Mouse (Mus musculus) B cell, adult 2 months (primary cell): Measurements from ENCODE around the gene 1520401A03Rik.
"Not testable (repeated sequence)": the region's sequence is repeated elsewhere in the genome, so short reads cannot be mapped to it uniquely, and the experiment has no call there.

Experiments
- DNase-seq, 2 experiments: peaks; one replicate each; pipeline ENCODE4 v3.0.0; 2022

Gene 1520401A03Rik

DNA sequence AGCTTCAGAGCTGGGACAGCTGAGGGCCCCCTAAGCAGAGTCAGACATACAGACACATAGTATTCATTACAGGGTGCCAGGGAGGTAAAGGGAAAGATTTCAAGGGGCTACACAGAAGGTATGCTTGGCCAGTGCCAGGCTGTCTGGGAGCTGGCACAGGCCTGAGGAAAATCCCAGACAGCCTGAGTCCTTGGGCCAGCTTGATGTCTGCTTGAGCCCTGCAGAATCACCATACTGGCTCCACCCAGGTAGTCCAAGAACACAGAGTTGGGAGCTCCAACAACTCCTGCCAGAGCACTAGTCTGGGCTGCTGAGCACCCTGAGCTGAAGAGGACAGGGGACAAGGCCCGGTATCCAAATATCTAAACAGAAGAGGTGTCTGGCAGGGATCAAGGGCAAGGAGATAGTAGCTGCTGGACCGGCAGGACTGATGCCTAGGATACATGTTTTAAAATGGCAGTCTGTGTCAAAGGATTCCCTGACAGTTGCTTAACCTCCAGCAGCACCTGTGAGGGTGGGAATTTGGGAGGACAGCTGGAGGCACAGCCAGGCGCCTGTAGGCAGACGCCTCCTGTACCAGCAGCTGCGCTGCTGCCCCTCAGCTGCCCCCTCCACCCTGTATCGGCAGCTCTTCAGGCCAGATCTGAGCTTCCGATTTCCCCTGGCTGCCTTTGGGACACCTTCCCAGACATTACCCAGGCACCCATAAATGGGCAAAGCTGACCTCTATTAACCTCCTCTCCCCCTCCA is at the start of gene 1520401A03Rik:
1520401A03Rik (minus strand) TSS at position 408 of the 750 bp plus-strand sequence.
- no peak for DNase-seq

DNA sequence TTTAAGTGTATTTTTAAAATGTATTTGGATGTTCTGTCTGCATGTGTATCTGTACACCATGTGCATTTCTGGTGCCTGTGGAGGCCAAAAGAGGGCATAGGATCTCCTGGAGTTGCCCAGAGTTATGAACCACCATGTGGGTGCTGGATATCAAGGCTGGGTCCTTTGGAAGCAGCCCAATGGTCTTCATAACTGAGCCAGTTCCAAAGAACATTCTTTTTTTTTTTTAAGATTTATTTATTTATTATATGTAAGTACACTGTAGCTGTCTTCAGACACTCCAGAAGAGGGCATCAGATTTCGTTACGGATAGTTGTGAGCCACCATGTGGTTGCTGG is 49.6 kb upstream of the 1520401A03Rik start:
- not testable (repeated sequence) for DNase-seq

DNA sequence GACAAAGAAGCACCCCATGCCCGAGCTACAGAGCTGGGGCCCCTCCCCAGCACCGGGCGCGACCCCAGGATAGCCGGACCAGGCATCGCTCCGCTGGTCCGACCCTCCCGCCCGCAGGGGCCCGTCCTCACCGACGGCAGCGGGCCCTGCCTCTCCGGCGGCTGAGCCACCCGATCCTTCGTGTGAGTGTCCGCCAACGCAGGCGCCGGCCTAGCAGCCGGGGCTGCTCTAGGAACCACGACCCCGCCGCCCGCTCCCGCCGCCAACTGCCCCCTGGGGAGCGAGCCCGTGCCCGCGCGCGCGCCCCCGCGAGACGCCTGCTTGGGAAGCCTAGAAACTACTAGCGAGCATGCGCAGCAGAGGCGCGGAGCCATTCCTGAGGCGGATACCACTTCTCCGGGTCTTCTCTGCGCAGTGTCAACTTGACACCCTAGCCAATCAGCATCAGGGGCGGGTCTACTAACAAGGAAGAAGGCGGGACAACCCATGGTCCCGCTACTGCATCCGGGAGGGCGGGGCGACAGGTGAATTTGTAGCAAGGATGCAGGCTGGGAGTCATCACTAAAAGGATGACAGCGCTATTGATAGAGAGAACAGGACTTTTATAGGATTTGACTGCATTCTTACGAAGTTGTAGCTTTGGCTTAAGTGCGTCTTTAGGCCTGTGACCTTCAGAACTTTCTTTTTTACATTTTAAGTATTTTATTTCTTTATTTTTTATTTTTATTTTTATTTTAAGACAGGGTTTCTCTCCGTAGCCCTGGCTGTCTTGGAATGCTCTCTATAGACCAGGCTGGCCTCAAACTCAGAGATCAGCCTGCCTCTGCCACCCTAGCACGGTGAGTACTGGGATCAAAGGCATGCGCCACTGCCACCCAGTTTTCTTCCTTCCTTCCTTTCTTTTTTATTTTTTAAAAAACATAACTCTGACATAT is 49.0 kb upstream of the 1520401A03Rik start, which contains the start of gene Flywch1:
Flywch1 (minus strand) TSS at position 319 of the 935 bp plus-strand sequence.
- peak; percentile 94 to 95 for DNase-seq

DNA sequence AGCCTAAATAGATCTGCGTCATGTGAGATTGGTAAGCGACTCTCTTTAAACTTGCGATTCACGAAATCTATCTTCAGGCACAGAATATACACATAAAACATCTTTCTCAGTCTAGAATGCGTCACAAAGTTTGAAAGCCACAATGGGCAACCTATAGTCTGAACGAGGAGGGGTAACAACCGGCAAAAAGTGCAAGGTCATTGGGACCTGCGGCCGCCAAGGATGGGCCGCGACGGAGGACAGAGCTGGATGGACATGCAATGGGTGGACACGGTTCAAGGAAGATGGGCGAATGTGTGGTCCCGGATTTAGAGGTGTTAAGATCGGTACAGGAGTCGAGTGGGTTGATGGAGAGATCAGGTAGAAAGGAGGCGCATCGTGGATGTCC is 48.3 kb upstream of the 1520401A03Rik start:
- DNase-seq: no peak

DNA sequence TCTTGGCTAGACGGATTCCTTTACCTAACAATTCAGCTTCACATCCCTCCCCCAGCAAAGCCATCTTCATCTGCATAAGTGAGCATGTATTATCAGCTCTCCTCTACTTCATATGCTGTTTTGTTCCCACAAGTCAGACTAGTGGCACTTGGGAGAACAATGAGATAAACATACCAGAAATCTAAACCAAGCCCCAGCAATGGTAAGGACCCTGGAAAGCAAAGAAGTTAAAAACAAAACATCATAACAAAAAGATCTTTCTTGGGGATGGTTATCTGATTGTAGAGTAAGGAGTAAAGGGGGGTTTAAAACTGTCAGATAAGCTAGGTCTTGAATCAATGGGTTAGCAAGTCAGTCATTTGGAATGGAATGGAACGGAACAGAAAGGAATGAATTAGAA is 47.9 kb upstream of the 1520401A03Rik start:
- no peak for DNase-seq

DNA sequence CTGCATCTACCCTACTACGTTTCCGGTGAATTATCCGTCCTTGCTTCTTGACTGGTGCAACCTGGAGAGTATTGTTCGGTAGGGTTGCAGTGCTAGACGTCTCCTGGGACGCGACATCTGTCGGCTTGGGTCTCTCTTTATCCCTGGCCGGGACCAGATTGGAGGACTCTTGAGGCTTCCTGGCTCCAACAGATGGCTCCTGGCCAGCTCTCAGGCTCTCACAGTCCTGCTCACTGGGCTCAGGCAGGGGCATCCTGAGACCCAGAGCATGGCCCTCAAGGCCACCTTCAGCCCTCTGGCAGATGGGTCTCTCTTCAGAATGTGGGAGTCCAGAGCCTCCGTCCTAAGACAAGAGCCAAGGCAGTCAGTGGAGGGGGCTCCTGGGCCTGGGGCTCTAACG is 40.4 kb upstream of the 1520401A03Rik start:
- DNase-seq: no peak

DNA sequence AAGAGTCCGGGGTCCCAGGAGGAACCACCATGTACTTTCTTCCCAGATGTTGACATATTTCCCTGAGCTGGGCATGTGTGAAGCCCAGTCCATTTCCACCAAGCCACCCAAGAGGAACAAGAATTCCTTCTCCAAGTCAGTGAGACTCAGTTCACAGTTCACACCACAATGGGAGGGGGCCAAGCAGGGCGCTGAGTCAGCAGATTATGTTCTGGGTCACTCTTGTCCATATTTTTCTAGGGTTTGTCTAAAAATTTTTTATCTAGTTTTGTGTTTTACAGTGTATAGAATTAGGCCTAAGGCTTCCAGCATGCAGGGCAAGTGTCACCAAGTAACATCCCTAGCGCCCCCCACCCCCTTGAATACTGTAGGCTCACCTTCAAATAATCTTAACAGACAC is 38.6 kb upstream of the 1520401A03Rik start:
- DNase-seq: no peak

DNA sequence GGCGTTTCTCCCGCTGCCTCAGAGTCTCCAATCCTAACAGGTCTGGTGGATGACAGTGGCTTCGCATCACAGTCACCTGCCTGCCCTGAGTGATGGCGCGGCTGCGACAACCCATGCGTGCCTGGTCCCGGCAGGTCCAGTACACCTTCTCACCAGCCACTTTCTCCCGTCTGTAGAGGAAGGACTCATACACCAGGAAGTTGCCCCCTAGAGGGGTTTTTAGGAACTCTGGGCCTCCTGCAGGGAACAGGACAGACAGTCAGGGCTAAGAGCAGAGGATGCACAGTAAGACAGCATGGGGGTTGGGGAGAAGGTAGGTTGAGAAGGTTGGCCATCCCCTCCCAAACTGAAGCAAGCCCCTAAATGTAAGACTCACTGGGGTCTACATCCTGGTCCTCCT is 37.6 kb upstream of the 1520401A03Rik start:
- no peak for DNase-seq

DNA sequence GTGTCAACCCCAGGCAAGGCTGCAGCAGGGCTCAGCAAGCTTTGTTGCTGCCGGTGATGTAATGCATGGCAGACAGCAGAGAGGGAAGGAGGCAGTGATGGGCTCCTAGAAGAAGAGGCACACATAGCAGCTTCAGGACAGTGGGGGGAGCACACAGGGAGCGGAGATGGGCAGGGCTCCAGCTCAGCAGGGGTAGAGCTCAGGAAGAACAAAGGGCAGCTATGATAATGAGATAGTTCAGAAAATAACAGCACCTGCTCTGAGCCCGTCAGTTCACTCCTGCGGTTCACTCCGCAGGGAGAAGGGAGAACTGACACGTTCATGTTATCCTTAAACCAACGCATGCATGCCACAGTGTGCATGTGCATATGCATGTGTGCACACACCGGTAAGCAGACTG is 36.2 kb upstream of the 1520401A03Rik start:
- DNase-seq: no peak

DNA sequence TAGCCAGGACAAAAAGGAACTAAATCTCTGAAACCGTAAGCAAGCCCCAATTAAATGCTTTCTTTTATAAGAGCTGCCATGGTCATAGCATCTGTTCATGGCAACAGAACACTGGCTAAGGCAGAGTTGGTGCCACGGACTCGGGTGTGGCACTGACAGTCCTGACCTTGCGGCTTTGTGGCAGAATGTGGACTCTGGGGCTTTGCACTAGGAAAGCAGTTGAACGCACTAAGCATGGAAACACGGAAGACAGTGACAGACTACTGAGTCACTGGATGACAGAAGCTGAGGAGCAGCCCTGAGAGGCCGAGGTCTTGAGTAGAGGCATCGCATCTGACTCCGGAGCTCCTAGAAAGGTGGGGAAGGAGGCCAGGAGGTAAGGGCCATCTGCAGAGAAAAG is 35.0 kb upstream of the 1520401A03Rik start:
- DNase-seq: no peak

DNA sequence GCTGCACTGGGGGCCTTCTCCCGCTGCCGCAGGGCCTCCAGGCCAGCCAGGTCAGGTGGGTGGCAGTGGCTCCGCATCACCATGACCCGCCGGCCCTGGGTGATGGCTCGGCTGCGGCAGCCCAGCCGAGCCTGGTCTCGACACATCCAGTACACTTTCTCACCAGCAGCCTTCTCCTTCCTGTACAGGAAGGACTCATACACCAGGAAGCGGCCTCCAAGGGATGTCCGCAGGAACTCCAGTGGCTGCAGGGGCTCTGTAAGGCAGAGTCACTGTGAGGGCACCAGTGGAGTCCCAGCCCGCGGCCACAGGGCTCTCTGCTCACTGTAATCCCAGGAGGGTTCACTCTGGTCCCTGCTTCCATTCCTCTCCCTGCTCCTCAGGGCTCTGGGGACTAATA is 33.1 kb upstream of the 1520401A03Rik start:
- no peak for DNase-seq

DNA sequence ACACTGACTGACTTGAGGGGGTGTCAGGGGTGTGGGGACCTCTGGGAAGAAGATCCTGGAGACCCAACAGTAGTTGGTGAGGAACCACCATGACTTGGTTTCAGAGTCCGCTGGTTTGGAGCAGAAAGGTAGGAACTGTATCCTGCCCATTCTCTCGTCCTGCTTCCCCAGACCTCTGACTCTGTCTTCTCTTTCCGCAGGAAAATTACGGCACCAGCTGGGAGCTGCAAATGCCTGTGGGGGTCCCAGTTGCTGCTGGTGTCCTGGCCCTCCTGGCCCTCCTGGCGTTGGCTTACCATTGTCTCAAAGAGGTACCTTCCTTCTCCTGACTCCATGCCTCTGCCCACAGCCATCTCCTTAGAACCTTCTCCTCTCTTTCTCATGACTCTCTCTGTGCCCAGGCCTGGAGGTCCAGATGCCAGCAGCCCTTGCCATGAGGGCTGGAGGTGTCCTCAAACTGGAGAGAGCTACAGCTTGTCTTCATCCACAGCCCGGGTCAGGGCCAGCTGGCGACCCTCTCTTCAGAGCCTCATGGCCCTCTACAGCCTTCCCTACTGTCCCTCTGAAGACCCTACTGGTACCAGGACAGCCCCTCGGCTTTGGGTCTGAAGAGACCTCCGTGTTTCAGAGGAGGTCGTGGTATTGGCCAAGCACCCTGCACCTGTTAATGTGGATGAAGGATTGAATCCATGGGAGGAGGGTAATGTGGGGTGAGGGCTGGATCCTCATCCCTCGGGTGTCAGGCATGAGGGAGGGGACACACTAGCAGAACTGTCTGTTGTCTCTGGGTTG is 27.0 kb upstream of the 1520401A03Rik start:
- DNase-seq: no peak

DNA sequence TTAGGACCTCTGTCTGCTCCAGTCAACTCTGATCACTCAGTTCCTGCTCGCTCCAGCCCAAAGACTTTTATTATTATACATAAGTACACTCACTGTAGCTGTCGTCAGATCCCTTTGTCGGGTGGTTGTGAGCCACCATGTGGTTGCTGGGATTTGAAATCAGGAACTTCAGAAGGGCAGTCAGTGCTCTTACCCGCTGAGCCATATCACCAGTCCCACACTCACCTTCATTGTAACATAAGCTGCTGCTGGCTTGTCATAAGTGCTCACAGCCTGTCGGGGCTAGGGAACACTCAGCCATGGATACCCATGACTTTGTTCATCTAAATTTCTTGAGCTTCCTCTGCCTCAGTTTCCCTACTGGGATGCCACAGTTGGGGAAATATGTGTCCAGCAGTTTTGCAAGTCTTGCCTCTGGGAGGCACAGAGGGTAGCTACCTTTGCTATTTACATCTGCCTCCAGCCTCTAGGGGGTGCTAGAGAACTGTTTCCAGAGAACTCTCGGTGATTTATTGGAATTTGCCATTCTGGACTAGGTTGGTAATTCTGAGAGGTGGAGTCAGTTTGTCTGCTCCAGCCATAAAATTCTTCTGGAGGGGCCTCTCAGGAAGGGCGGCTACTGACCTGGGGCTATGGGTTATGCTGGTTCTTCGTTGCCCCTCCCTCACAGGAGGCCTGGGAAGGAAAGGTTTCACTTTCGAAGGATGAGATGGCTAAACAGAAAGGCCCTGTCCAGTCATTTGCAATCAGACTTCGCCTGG is 26.2 kb upstream of the 1520401A03Rik start:
- peak; percentile 75 to 77 for DNase-seq

DNA sequence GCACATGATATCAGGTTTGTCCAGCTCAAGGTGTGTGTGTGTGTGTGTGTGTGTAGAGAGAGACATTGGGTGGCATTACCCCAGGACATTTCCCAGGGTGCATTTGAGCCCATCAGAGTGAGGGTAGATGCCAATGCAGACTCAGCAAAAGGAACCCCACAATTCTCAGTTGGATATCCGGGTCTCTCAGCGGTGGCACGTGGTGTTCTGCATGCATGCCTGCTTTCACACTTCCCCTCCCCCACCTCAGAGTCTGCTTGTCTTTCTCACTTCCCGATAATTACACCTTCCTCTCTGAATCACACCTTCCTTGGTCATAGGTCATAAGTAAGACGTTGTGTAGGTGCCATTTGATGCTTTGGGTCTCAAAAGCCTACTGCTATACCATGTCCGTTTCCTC is 25.4 kb upstream of the 1520401A03Rik start:
- DNase-seq: peak; percentile 80 to 86

DNA sequence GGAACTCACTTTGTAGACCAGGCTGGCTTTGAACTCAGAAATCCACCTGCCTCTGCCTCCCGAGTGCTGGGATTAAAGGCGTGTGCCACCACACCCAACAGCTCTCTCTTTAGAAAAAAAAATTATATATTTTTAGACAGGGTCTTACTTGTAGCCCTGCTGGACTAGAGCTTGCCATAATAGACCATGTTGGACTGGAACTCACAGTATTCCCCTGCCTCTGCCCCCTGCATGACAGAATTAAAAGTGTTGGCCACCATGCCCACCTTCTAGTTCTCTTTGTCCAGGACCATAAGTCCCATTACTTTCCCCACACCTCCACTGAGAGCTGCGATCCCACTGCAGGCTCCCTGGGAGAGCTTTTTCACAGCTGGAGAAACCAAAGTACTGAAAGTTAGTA is 24.9 kb upstream of the 1520401A03Rik start:
- peak in 1 of 2 experiments; percentile 7 for DNase-seq

DNA sequence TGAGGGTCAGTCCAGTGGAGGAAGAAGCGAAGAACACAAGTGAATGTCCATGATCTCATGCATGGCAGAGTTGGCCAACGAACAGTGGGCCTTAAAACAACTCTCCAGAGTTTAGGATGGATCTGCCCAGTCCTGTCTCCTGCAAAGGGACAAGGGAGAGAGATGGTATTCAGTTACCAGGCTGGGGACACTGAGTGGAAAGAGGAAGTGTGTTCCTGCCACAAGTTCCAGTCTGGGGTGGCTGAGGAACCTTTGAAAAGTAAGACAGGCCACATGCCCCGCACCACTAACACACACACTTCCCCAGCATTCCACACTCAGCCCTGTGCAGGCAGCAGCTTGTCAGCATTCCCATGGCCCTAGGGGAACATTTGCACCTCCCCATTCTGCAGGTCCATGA is 24.2 kb upstream of the 1520401A03Rik start:
- peak; percentile 34 to 35 for DNase-seq

DNA sequence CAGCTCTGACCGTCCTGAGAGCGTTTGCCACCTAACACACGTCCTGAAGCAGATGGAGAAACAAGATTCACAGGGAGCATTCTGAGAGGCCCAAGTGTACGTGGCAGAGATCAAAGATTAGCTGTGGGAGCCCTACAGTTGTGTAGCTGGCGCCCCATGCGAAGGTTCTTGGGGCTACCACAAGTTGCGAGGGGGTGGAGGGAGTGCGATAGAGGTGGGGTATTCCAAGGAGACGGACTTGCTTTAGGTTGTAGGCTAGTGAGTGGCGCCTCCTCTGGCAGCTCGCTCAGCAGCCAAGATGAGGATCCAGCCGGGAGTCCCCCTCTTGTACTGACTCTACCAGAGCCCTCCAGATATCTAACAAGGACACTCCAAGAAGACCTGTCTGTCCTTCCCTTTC is 23.7 kb upstream of the 1520401A03Rik start:
- DNase-seq: peak; percentile 29 to 31

DNA sequence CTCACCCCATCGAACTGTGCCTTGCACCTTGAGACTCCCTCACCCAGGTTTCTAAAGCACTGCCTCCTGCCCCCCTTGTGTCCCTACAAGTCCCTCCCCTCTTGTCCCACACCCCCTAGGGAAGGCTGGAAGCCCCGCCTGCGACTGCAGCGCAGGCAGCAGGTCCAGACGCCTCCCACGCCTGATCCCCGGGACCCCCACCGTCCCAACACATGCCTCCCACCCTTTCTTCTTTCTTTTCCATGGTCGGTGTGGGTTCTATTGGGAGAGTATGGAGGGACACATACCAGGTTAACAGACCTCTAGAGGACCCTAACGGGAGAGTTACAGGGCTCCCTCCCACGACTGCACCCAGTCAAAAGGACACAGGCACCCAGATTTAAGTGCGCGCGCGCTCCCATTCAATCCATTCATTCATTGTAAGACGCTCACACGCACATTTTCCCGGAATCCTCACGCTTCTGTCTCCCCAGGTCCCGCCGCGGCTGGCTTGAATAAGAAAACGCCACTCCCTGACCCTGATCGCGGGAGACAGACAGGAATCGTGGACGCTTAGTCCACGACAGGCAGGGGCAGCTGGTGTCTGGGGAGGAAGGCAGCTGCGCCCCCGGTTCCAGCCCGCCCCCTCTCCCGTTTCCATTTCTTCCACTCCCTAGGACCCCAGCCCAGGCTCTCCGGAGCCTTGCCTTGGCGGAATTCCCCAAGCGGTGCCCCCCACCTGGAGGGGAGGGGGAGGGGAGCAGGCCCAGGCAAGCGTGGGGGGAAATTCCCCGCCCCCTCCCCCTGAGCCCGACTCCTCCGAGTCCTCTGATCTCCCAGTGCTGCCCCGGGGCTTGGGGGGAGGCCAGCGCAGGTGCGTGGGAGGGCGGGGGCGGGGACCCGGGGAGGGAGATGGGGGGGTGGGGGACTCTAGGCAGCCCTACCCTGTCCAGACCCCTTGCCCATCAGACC is 23.0 kb upstream of the 1520401A03Rik start, which contains the start of gene Kremen2:
Kremen2 (minus strand) TSS at position 533 of the 951 bp plus-strand sequence.
- DNase-seq: peak; percentile 17 to 18

DNA sequence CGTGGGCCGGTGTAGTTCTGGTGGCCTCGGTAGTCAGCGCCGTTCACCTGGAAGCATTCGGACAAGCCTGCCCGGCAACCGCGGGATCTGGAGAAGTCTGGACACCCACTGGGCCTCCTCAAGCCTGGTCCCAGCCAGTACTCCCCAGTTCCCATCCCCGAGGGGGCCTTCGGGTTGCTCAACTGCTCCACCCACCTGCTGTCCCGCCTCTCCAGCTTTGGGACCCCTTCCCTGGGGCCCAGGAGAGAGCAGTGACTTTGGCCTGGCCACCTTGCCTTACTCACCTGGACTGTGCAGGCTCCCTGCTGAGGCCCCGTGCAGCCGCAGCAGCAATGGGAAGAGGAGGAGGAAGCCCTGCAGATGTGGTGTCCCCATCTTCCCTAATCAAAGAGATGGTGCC is 22.1 kb upstream of the 1520401A03Rik start:
- DNase-seq: peak in 1 of 2 experiments; percentile 12

DNA sequence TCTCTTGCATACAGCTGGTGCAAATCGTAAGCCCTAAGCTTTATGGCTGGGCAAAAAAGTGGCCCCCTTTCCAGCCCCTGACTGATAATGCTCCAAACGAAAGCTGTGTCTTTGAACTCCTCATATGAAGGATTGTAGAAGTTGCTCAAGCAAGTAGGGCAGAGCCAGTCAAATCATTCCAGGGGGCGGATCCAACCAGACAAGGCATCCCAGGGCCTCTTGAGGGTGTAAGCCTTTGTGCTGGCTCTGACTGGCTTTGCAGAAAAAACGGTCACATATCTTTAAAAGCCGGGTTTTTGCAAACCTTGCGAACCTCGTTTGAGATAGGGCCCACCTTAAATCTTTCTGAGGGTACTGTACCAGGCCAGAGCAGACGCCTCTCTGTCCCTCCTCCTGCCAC is 21.5 kb upstream of the 1520401A03Rik start:
- DNase-seq: peak in 1 of 2 experiments; percentile 9

DNA sequence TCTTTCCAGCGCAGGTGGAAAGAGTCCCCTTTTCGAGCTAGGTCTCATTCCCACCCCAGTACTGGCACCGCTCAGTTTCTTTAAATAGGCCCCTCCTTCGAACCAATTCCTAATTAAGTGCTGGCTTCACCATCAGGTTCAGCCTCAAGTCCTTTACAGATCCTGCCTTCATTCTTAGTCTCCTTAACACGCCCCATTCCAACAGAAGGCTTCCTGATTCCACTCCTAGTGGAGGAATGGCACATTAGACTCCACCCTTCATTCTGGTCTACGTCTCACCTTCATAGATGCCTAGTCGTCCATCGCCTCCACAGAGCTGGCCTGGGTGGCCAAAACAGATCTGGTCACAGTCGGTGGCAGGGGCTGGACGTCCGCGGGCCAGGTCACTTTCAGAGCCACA is 20.4 kb upstream of the 1520401A03Rik start:
- no peak for DNase-seq
